Mouse (Mus musculus): ENCODE data around the gene Tram2. TPM values are rescaled to one million over a fixed set of nuclear protein-coding genes. Genes with fewer than 3 reads are reported as not detected.

The Tram2 gene
- total and polyA plus RNA-seq, 3 experiments: 4.6 to 6.0 (median 5.6) TPM

- TF ChIP-seq CTCF (IDR thresholded peaks at IDR 0.05) (peak; percentile 24), POLR2A (IDR thresholded peaks at IDR 0.05; ENCODE audit: insufficient read depth, low read depth, low read length) (no peak)
- peaks cover 2% of the 10 kb centered on the region; the same call in 1 of the 2 replicates for H3K36me3 ChIP-seq (ENCODE audit: control insufficient read depth, insufficient read depth, low read length)
- H3K79me2 ChIP-seq (replicated peaks; ENCODE audit: control insufficient read depth, insufficient read depth, low read length): no peaks in the 10 kb centered on the region; the same call in 1 of the 2 replicates
- DNase-seq: peak in 1 of 2 experiments; percentile 40
- H3K4me1 ChIP-seq (ENCODE audit: control insufficient read depth, insufficient read depth, low read length): peaks cover 17% of the 10 kb centered on the region
- H3K4me3 ChIP-seq: no peak overlapping the region
- WGBS: 67% methylated on average over 5 of the region's 5 CpGs
- no peaks in the 10 kb centered on the region for H3K27me3 ChIP-seq (ENCODE audit: control insufficient read depth, insufficient read depth, low read length)
- intact Hi-C loops (cut with DNase I): no loop called here
- no peak overlapping the region for H3K9ac ChIP-seq (ENCODE audit: low read depth, low read length)
- peak overlapping the region; percentile 50 for H3K27ac ChIP-seq
These were observed 4.8 kb downstream of the Tram2 start for GRCm38 (mm10) chr1:21074231-21074630.

- Histone ChIP-seq H3K9ac (ENCODE audit: low read depth, low read length) (no peak overlapping the region), H3K27ac (peak overlapping the region; percentile 50; the same call in 1 of the 2 replicates), H3K79me2 (replicated peaks; ENCODE audit: control insufficient read depth, insufficient read depth, low read length) (no peaks in the 10 kb centered on the region; the same call in 1 of the 2 replicates), H3K4me1 (ENCODE audit: control insufficient read depth, insufficient read depth, low read length) (peaks cover 19% of the 10 kb centered on the region), H3K27me3 (ENCODE audit: control insufficient read depth, insufficient read depth, low read length) (no peaks in the 10 kb centered on the region), H3K36me3 (ENCODE audit: control insufficient read depth, insufficient read depth, low read length) (peaks cover 8% of the 10 kb centered on the region), H3K4me3 (no peak overlapping the region)
- TF ChIP-seq CTCF (IDR thresholded peaks at IDR 0.05): no peak
- no peak for TF ChIP-seq EP300 (IDR thresholded peaks at IDR 0.05; ENCODE audit: insufficient read depth, low read depth, low read length)
- TF ChIP-seq POLR2A (IDR thresholded peaks at IDR 0.05; ENCODE audit: insufficient read depth, low read depth, low read length): no peak
- intact Hi-C loops (cut with DNase I): loop anchor here (2.0 kb wide), 1 partner anchor 60 kb away; no protein-coding TSS in a partner anchor
- 61% methylated on average over 12 of the region's 12 CpGs for WGBS
- DNase-seq: no peak
These were observed 6.1 kb downstream of the Tram2 start for GRCm38 (mm10) chr1:21072875-21073444.

- H3K4me3 ChIP-seq: peak overlapping the region; percentile 36
- TF ChIP-seq EP300 (IDR thresholded peaks at IDR 0.05; ENCODE audit: insufficient read depth, low read depth, low read length) (no peak), POLR2A (IDR thresholded peaks at IDR 0.05; ENCODE audit: insufficient read depth, low read depth, low read length) (no peak), CTCF (IDR thresholded peaks at IDR 0.05) (no peak)
- peak overlapping the region; percentile 73 for H3K27ac ChIP-seq
- 50% methylated on average over 13 of the region's 13 CpGs for whole genome bisulfite sequencing
- 0 out of 2 replicates have a peak overlapping the region, but pooled peaks have one; percentile 25 for H3K9ac ChIP-seq (ENCODE audit: low read depth, low read length)
- no peaks in the 10 kb centered on the region for H3K27me3 ChIP-seq (ENCODE audit: control insufficient read depth, insufficient read depth, low read length)
- H3K4me1 ChIP-seq (ENCODE audit: control insufficient read depth, insufficient read depth, low read length): peaks cover 11% of the 10 kb centered on the region
- H3K79me2 ChIP-seq (replicated peaks; ENCODE audit: control insufficient read depth, insufficient read depth, low read length): peaks cover 5% of the 10 kb centered on the region; the same call in 1 of the 2 replicates
- DNase-seq: no peak
- peaks cover 8% of the 10 kb centered on the region for H3K36me3 ChIP-seq (ENCODE audit: control insufficient read depth, insufficient read depth, low read length)
- intact Hi-C loops (cut with DNase I): no loop called here
These were observed 8.4 kb downstream of the Tram2 start for GRCm38 (mm10) chr1:21070658-21071057.

GRCm38 (mm10) chr1:21069830-21070522 lies 9.1 kb downstream of the Tram2 start:
- Histone ChIP-seq H3K9ac (ENCODE audit: low read depth, low read length) (no peak overlapping the region), H3K4me1 (ENCODE audit: control insufficient read depth, insufficient read depth, low read length) (peaks cover 11% of the 10 kb centered on the region), H3K79me2 (replicated peaks; ENCODE audit: control insufficient read depth, insufficient read depth, low read length) (peaks cover 5% of the 10 kb centered on the region; the same call in 1 of the 2 replicates), H3K4me3 (no peak overlapping the region), H3K27ac (peak overlapping the region; percentile 73), H3K36me3 (ENCODE audit: control insufficient read depth, insufficient read depth, low read length) (peaks cover 6% of the 10 kb centered on the region), H3K27me3 (ENCODE audit: control insufficient read depth, insufficient read depth, low read length) (no peaks in the 10 kb centered on the region)
- no peak for DNase-seq
- TF ChIP-seq CTCF (IDR thresholded peaks at IDR 0.05) (no peak), POLR2A (IDR thresholded peaks at IDR 0.05; ENCODE audit: insufficient read depth, low read depth, low read length) (no peak), EP300 (IDR thresholded peaks at IDR 0.05; ENCODE audit: insufficient read depth, low read depth, low read length) (no peak)
- intact Hi-C loops (cut with DNase I): no loop called here
- 44% methylated on average over 12 of the region's 12 CpGs for WGBS

- Histone ChIP-seq H3K27ac (peak overlapping the region; percentile 51), H3K79me2 (replicated peaks; ENCODE audit: control insufficient read depth, insufficient read depth, low read length) (peaks cover 5% of the 10 kb centered on the region; the same call in 1 of the 2 replicates), H3K27me3 (ENCODE audit: control insufficient read depth, insufficient read depth, low read length) (no peaks in the 10 kb centered on the region), H3K4me3 (no peak overlapping the region), H3K4me1 (ENCODE audit: control insufficient read depth, insufficient read depth, low read length) (peaks cover 11% of the 10 kb centered on the region), H3K9ac (ENCODE audit: low read depth, low read length) (no peak overlapping the region), H3K36me3 (ENCODE audit: control insufficient read depth, insufficient read depth, low read length) (peaks cover 6% of the 10 kb centered on the region)
- TF ChIP-seq CTCF (IDR thresholded peaks at IDR 0.05) (no peak), EP300 (IDR thresholded peaks at IDR 0.05; ENCODE audit: insufficient read depth, low read depth, low read length) (no peak), POLR2A (IDR thresholded peaks at IDR 0.05; ENCODE audit: insufficient read depth, low read depth, low read length) (no peak)
- intact Hi-C loops (cut with DNase I): no loop called here
- no peak for DNase-seq
- 9% methylated on average over 1 of the region's 1 CpGs for WGBS
These were observed 10.5 kb downstream of the Tram2 start for GRCm38 (mm10) chr1:21068491-21068890.
